Mouse (Mus musculus) small intestine, adult 2 months (tissue): ENCODE data around the gene Lrrc8e. TPM values are rescaled to one million over a fixed set of nuclear protein-coding genes. Genes with fewer than 3 reads are reported as not detected.

Experiments used
- H3K27ac ChIP-seq: fragments of 200-500 bp; 2 replicates; pipeline ENCODE4 v1.5.1; 2012; ENCODE audit warnings: low read depth, low read length, control low read depth, inconsistent platforms; ENCODE audit not compliant: insufficient read depth
- H3K27me3 ChIP-seq: fragments of 200-500 bp; 2 replicates; pipeline ENCODE4 v1.6.1; 2012; ENCODE audit warnings: mild to moderate bottlenecking, moderate library complexity, low read length, inconsistent platforms; ENCODE audit not compliant: control insufficient read depth, insufficient read depth
- H3K36me3 ChIP-seq: fragments of 200-500 bp; 2 replicates; pipeline ENCODE4 v1.6.1; 2012; ENCODE audit warnings: mild to moderate bottlenecking, low read length, control low read depth, inconsistent platforms; ENCODE audit not compliant: control insufficient read depth, insufficient read depth
- H3K4me1 ChIP-seq: fragments of 200-500 bp; 2 replicates; pipeline ENCODE4 v1.6.1; 2012; ENCODE audit warnings: low read length, inconsistent platforms, mixed read lengths; ENCODE audit not compliant: control insufficient read depth, insufficient read depth, insufficient read length
- H3K4me3 ChIP-seq: fragments of 200-500 bp; 2 replicates; pipeline ENCODE4 v1.5.1; 2012; ENCODE audit warnings: low read depth, mild to moderate bottlenecking, control low read depth, inconsistent platforms, low read length, moderate library complexity
- CTCF ChIP-seq: fragments of 200-500 bp; IDR thresholded peaks from 2 replicates; pipeline ENCODE4 v1.5.1; 2012; ENCODE audit warnings: low read depth, mild to moderate bottlenecking, control low read depth, inconsistent platforms, low read length, moderate library complexity, mixed read lengths; ENCODE audit not compliant: insufficient replicate concordance, insufficient read length; ENCODE audit errors: extremely low read depth
- POLR2A ChIP-seq: fragments of 200-500 bp; IDR thresholded peaks from 2 replicates; pipeline ENCODE4 v1.6.1; 2012; ENCODE audit warnings: low read depth, mild to moderate bottlenecking, control low read depth, inconsistent platforms, low read length, moderate library complexity
- WGBS: fragments of 180-500 bp; shearing (Covaris S2); methylation state at CpG from one replicate; pipeline ENCODE4 v1.1.7; 2018; 5-methylcytosine and 5-hydroxymethylcytosine counted together
- polyA plus RNA-seq: library from polyadenylated mRNA; depleted of rRNA; stranded (reverse); fragments of >200 nt; gene quantifications from 2 replicates; pipeline ENCODE4 v1.2.3, GENCODE M21; 2012; rRNA removed

The Lrrc8e gene
- polyA plus RNA-seq, 1 experiment = 0.09 TPM

DNA sequence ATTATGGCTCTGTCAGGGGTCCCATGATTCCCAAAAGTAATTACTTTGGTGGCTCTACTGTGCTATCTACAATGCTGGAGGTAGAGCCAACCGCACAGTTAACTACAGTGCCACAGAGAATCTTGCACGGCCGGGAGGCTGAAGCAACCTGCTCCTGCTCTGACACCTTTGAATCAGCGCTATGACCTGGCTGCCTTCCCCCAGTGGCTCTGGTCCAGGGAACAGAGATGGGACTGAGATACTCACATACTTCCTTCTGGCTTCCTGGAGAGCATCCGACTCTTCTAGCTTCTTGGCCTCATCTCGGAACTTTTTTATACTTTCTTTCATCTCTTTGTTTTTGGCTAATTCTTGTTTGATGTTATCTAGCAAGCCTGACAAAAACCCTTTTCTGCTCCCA lies 43.0 kb downstream of the Lrrc8e start:
- H3K27me3 ChIP-seq = no peaks in the 10 kb centered on the region
- TF ChIP-seq POLR2A (no peak), CTCF (no peak)
- WGBS = 86% methylated on average over 6 of the region's 6 CpGs
- peaks cover 60% of the 10 kb centered on the region for H3K36me3 ChIP-seq
- H3K27ac ChIP-seq = no peak overlapping the region
- H3K4me3 ChIP-seq = no peak overlapping the region
- no peaks in the 10 kb centered on the region for H3K4me1 ChIP-seq

GRCm38 (mm10) chr8:4275275-4276110 lies 48.9 kb downstream of the Lrrc8e start, which contains the start of gene Timm44:
TSS of gene Timm44 (minus strand) at chr8:4275913.
- peak within 1 kb of the TSS; percentile 43 for H3K27ac ChIP-seq
- H3K4me3 ChIP-seq = peak within 1 kb of the TSS; percentile 98
- H3K27me3 ChIP-seq = no peaks in the 10 kb centered on the region
- TF ChIP-seq CTCF (0 out of 2 replicates have a peak, but pooled peaks have one; percentile 21), POLR2A (peak; percentile 72)
- H3K4me1 ChIP-seq = no peaks in the 10 kb centered on the region
- under 1% methylated on average over 39 of the region's 39 CpGs for WGBS
- H3K36me3 ChIP-seq = peaks cover 17% of the 10 kb centered on the region

- WGBS = 19% methylated on average over 9 of the region's 9 CpGs
- no peaks in the 10 kb centered on the region for H3K4me1 ChIP-seq
- H3K27me3 ChIP-seq = no peaks in the 10 kb centered on the region
- no peak overlapping the region for H3K27ac ChIP-seq
- TF ChIP-seq POLR2A (no peak), CTCF (no peak)
- H3K4me3 ChIP-seq = peak overlapping the region; percentile 98
- H3K36me3 ChIP-seq = peaks cover 15% of the 10 kb centered on the region
Measured at GRCm38 (mm10) chr8:4276111-4276465, 49.5 kb downstream of the Lrrc8e start.

Other genes with a start within 250 kb of the Lrrc8e start
- 0.86 TPM in 1 of 2 replicates, not detected in the other for gene Cd209f, start 121.0 kb upstream of the Lrrc8e start, polyA plus RNA-seq
- gene Cd209g, start 92.7 kb upstream of the Lrrc8e start, polyA plus RNA-seq = 0.67 TPM in 1 of 2 replicates, not detected in the other
- gene Evi5l, start 60.3 kb upstream of the Lrrc8e start, polyA plus RNA-seq = 3.9 and 5.2 TPM in 2 replicates
- 0.08 and 0.18 TPM in 2 replicates for gene Prr36, start 9.4 kb upstream of the Lrrc8e start, polyA plus RNA-seq
- 10.2 and 27.0 TPM in 2 replicates for gene Map2k7, start 11.9 kb downstream of the Lrrc8e start, polyA plus RNA-seq
- gene Gm49320, start 12.0 kb downstream of the Lrrc8e start, polyA plus RNA-seq = 0.93 and 1.1 TPM in 2 replicates
- gene Tgfbr3l, start 21.4 kb downstream of the Lrrc8e start, polyA plus RNA-seq = 17.2 and 60.2 TPM in 2 replicates
- gene Snapc2, start 26.3 kb downstream of the Lrrc8e start, polyA plus RNA-seq = 15.0 and 22.6 TPM in 2 replicates
- gene Ctxn1, start 32.4 kb downstream of the Lrrc8e start, polyA plus RNA-seq = 14.1 and 18.5 TPM in 2 replicates
- 51.6 and 65.2 TPM in 2 replicates for gene Timm44, start 49.1 kb downstream of the Lrrc8e start, polyA plus RNA-seq
- gene Ccl25, start 98.4 kb downstream of the Lrrc8e start, polyA plus RNA-seq = 84.4 and 180 TPM in 2 replicates
- 13.3 and 20.7 TPM in 2 replicates for gene Elavl1, start 98.6 kb downstream of the Lrrc8e start, polyA plus RNA-seq